8 mouse cellular contexts compared by ENCODE assay signal in the genomic region with DNA sequence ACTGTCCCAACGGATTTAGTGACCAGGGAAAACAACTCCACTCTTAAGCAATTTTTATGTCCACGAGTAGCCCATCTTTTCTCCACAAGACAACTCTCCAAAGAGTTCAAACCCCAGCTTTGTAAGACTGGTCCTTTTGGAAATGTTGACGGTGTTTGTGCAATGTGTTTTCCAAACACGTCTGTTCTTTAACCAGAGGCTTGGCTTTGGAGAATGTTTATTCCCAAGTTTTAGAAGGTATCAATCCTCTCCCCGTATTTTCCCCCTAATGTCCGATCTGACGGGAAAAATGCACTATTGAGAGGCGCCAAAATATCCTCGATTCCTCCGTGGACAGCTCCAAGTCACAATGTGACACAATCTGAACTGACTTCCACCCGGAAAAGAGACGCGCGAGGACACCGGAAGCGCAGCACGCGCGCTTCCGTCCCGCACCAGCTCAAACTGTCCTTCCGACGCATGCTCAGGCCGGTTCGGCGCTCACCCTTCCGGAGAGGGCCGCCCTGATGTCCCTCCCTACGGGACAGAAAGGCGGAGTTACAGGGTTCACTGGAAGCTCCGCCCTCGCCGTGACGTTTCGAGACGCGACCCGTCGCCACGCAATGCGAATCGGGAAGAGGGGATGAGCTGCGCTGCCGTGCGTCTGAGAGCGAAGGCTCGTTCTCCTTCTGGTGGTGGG. TPM values are rescaled to one million over a fixed set of nuclear protein-coding genes. Genes with fewer than 3 reads are reported as not detected.
DNase-seq lines count a peak whose midpoint lies in the region; ATAC-seq and TF ChIP-seq lines count a peak whose summit lies in the region.

Usp8 (plus strand) TSS at position 570 of the 679 bp plus-strand sequence.

- peak within 1 kb of the TSS; percentile 91 for H3K27ac ChIP-seq in hindbrain, embryonic 13.5 days

- TF ChIP-seq CTCF in Patski (IDR thresholded peaks at IDR 0.05), result no peak

- peak; percentile 96 for ATAC-seq in Patski
- peak; percentile 100 for ATAC-seq in hindbrain, embryonic 13.5 days (ENCODE audit: low FRiP score)

- H3K4me1 ChIP-seq in hindbrain, embryonic 13.5 days (replicated peaks), result peaks cover 17% of the 10 kb centered on the region

- peak within 1 kb of the TSS; percentile 75 for H3K4me2 ChIP-seq in hindbrain, embryonic 13.5 days

- peak within 1 kb of the TSS; percentile 91 for H3K9ac ChIP-seq in hindbrain, embryonic 13.5 days

- H3K9me3 ChIP-seq in hindbrain, embryonic 13.5 days, result no peaks in the 10 kb centered on the region

- CTCF ChIA-PET in Patski (lab: Charles Lee), result interaction anchor here (0.7 to 1.4 kb wide), 2 partner anchors 18 to 30 kb away, joined by 3 read pairs; no protein-coding TSS in a partner anchor

- WGBS in hindbrain, embryonic 13.5 days, result 3% methylated on average over 47 of the region's 47 CpGs

- no peaks in the 10 kb centered on the region for H3K36me3 ChIP-seq in hindbrain, embryonic 13.5 days

- POLR2A ChIA-PET in Patski (lab: Charles Lee), result interaction anchor here (0.6 to 2.6 kb wide), 2 partner anchors 32 to 55 kb away, joined by 3 to 18 read pairs; partner anchors contain the start of gene Gabpb1

- in situ Hi-C loops in Patski (cut with MboI; ENCODE audit: low pct_unique_long_range_greater_than_20kb), result no loop called here

- no peaks in the 10 kb centered on the region for H3K27me3 ChIP-seq in Patski
- H3K27me3 ChIP-seq in hindbrain, embryonic 13.5 days, result peaks cover 33% of the 10 kb centered on the region

- peak within 1 kb of the TSS; percentile 83 for H3K4me3 ChIP-seq in hindbrain, embryonic 13.5 days

- DNase-seq in Patski (ENCODE audit: low read depth, low spot score), result peak; percentile 84
- DNase-seq in cerebellum, postnatal 14 days, result peak; percentile 97 to 98
- DNase-seq in frontal cortex, postnatal 14 days (ENCODE audit: low spot score in 2 of 2), result peak; percentile 97
- peak; percentile 93 to 97 for DNase-seq in layer of hippocampus, postnatal 25 days (ENCODE audit: extremely low spot score in 1 of 2, low spot score in 1 of 2)
- DNase-seq in lung, postnatal 25 days (ENCODE audit: low spot score), result peak; percentile 98
- DNase-seq in retina, embryonic 14.5 days (ENCODE audit: low spot score), result peak; percentile 98
- peak; percentile 97 for DNase-seq in thymus, postnatal 4 days

RNA-seq across cellular contexts. Expression of gene Usp8, which starts in this region (rescaled TPM):
- 73.8 TPM for polyA plus RNA-seq in Patski (2021)
- polyA plus RNA-seq in hindbrain, embryonic 13.5 days (2015; fragmentation: Nextera tagmentation; extraction: Ambion mirVana), result 29.1 and 29.4 TPM in 2 replicates
- total RNA-seq in layer of hippocampus, postnatal 25 days (2021), result 10 to 100 TPM; 50.2 to 50.7 TPM

Comparison
In these comparisons a context has a peak if more than half of its experiments do, and no peak if none do; other contexts are left out.
1. Peak in every context shown above with its lines: DNase-seq, ATAC-seq, H3K4me3 ChIP-seq and H3K27ac ChIP-seq.